Mouse (Mus musculus): ENCODE data around the gene Mapre3. TPM values are rescaled to one million over a fixed set of nuclear protein-coding genes. Genes with fewer than 3 reads are reported as not detected.

The Mapre3 gene
- polyA plus RNA-seq (2012; ENCODE audit: insufficient read depth, insufficient read length, missing spikeins) = 35.6 and 69.3 TPM in 2 replicates

DNA sequence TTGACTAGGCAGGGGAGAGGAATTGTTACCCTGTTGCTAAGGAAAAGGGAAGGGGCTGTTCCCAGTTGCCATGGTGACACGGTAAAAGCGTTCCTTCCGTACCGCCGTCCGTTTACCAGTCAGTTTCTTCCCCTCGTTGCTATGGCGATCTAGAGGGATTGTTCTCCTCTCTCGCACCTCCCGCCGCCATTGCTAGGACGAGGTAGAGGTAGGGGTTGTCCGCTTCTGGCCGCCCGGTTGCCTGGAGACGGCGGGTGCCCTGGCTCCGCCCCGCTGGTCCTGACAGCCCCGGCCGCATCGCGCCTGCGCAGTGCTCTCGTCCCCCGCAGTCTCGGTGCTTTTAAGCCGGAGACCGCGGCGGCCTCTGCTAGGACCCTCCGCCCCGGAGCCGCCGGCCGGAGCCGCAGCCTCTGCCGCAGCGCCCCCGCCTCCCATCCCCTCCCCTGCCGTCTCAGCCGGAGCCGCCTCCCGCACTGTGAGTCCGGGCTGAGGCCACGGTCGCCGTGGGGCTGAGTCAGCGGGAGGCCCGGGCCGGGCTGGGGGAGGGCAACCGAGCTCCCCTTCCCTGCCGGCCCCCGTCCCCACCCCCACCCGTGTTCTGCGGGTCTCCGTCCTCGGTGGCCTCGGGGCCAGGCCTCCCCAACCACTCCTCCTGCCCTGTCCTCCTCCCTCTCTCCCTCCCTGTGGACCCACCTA is at the start of gene Mapre3:
Gene Mapre3 (plus strand): TSS at position 218 of the 696 bp plus-strand sequence.
- Histone ChIP-seq H3K4me3 (ENCODE audit: insufficient read depth, low read depth, low read length) (peak within 1 kb of the TSS; percentile 59), H3K4me1 (ENCODE audit: control insufficient read depth, insufficient read depth, insufficient read length, low read length) (peaks cover 11% of the 10 kb centered on the region), H3K27ac (replicated peaks; ENCODE audit: low read depth, low read length) (0 out of 2 replicates have a peak within 1 kb of the TSS, but pooled peaks have one; percentile 23)

DNA sequence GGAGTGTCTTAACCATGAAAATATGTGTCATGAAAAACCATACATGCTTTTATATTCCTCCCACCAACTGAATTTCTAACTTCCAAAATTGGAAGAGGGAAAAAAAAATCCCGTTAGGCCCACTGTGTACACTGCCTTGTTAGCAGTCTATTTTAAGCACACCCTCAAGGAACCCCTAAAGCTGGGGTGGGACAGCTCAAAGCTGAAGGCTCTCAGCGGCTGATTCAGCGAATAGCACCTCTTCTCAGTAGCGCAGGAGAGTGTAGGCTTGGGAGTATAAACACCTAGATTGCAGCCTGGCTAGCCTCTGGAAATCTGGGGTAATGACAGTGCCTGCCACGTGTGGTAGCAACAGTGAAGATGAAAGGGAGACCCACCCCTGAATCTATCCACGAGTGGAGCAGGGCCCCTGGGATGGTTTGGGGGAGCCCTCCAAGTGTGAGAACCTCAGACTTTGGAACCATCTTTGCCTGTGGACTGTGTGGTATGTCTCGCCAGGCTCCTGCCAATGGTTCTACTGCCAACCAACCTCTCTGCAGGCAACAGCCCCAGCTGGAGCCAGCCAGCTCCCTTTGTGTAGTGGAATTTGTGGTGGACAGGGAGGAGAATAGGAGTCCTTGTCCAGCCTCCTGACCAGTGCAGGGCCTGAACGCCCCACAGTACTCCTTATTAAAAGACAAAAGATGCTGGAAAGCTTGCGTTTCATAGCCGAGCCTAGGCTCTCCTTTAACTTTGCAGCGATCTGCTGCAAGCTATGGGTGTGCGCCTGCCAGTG is 48.7 kb upstream of the Mapre3 start:
- Histone ChIP-seq H3K4me3 (ENCODE audit: insufficient read depth, low read depth, low read length) (no peak overlapping the region), H3K27ac (replicated peaks; ENCODE audit: low read depth, low read length) (no peak overlapping the region), H3K4me1 (ENCODE audit: control insufficient read depth, insufficient read depth, insufficient read length, low read length) (peaks cover 7% of the 10 kb centered on the region; the same call in 1 of the 2 replicates)

DNA sequence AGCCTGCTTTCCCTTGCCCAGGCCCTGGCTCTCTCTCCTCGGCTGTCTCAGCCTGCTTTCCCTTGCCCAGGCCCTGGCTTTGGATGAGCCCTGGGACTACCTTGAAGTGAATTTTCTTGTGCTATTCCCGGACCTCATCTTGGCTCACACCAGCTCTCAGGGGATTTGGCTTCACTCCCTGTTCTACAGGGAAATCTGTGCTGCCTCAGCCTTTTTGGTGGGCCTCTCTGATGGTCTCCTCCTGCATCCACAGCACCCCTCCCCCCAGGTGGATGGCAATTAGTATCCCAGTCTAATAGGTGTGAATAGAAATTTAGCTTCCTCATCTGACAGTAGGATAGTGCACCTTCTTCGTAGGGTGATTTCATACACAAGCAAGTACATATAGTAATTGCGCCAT is 46.4 kb upstream of the Mapre3 start:
- no peak overlapping the region for H3K4me3 ChIP-seq (ENCODE audit: insufficient read depth, low read depth, low read length)
- peaks cover 7% of the 10 kb centered on the region; the same call in 1 of the 2 replicates for H3K4me1 ChIP-seq (ENCODE audit: control insufficient read depth, insufficient read depth, insufficient read length, low read length)
- no peak overlapping the region for H3K27ac ChIP-seq (replicated peaks; ENCODE audit: low read depth, low read length)

DNA sequence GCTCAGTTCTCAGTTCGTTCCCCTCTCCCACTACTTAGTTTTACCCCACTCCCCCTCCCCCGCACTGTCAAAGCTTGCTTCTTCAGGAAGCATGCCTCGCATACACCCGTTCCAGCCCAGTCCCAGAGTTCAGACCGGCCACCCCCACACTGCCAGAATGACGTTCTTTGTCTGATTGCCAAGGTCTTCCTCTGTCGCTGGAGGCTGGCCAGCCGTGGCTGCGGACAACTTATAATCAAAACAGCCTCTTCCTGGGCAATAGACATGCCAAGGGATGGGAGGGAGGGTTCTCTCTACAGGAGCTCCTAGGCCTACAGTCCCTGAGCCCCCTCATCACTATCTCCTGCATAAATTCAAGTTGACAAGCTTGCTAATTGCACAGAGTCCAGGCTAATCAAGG is 45.8 kb upstream of the Mapre3 start:
- H3K4me3 ChIP-seq (ENCODE audit: insufficient read depth, low read depth, low read length) = no peak overlapping the region
- H3K4me1 ChIP-seq (ENCODE audit: control insufficient read depth, insufficient read depth, insufficient read length, low read length) = peaks cover 7% of the 10 kb centered on the region; the same call in 1 of the 2 replicates
- no peak overlapping the region for H3K27ac ChIP-seq (replicated peaks; ENCODE audit: low read depth, low read length)

DNA sequence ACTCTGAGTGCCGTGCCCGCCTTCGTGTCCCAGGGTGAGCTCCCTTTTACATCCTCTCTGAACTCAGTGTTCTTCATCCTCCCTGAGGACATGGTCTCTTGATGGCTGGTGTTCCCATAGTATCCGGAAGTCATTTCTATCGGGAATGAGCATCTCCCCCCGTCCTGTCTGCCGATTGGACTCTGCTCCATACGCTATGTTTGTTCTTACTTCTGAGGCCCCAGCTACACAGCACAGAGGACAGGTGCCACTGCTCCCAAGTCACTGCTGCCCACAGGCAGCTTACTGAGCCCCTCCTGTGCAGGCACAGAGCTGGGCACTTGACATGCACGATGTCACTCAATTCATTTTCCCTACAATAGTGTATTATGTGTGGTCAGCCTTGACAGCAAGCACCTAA is 45.4 kb upstream of the Mapre3 start:
- Histone ChIP-seq H3K4me3 (ENCODE audit: insufficient read depth, low read depth, low read length) (no peak overlapping the region), H3K4me1 (ENCODE audit: control insufficient read depth, insufficient read depth, insufficient read length, low read length) (peaks cover 7% of the 10 kb centered on the region; the same call in 1 of the 2 replicates), H3K27ac (replicated peaks; ENCODE audit: low read depth, low read length) (no peak overlapping the region)

DNA sequence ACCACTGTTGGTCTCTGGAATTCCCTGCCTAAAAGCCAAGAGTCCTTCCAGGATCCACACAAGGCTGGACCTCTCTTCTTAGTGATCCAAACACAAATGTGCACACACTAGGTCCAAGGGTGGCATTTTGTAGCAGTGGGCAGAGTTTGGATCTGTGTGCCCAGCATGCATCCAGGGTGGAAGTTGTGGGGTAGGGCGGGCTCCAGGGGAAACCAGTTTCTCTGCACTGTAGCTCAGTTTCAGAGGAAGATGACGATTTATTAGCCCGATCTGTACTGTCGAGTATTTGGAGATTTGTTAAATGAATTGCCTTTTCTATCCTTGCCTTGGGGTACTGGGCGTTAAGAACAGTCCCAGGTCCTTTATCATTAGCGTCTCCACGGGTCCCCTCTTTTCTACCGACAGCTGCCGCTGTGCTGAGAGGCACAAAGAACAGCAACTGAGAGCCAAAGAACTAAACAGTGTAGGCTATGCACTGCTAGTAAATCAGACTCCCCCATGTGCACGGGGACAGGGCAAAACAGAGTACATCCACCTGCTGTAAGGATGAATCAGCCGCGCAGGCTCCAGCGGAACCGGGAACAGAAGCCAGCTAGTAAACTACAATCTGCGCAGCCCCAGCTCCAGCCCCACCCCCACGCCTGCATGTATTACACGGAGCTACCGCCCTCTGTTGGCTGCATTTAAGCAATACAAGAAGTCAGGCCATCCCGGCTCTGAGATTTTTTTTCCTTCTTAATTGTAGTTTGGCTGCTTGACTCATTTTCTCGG is 39.7 kb upstream of the Mapre3 start:
- Histone ChIP-seq H3K4me1 (ENCODE audit: control insufficient read depth, insufficient read depth, insufficient read length, low read length) (no peaks in the 10 kb centered on the region), H3K4me3 (ENCODE audit: insufficient read depth, low read depth, low read length) (peak overlapping the region; percentile 15; the same call in 1 of the 2 replicates), H3K27ac (replicated peaks; ENCODE audit: low read depth, low read length) (no peak overlapping the region)

DNA sequence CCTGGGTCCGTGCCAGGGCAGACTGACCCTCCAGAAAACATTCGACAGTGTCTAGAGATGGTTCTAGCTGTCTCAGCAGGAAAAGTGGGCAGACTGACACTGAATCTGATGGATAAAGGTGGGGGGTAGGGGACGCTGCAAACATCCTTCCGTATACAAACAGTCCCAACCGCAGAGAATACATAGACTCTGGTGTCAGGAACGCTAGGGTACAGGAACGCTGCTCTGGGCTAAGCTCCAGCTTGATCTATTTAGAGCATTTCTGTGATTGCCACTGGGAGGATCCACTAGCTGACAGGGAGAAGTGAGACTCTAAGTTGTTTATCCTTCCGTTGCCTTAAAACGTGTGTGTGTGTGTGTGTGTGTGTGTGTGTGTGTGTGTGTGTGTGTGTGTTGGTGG is 33.7 kb upstream of the Mapre3 start:
- Histone ChIP-seq H3K4me3 (ENCODE audit: insufficient read depth, low read depth, low read length) (no peak overlapping the region), H3K27ac (replicated peaks; ENCODE audit: low read depth, low read length) (no peak overlapping the region), H3K4me1 (ENCODE audit: control insufficient read depth, insufficient read depth, insufficient read length, low read length) (no peaks in the 10 kb centered on the region)

DNA sequence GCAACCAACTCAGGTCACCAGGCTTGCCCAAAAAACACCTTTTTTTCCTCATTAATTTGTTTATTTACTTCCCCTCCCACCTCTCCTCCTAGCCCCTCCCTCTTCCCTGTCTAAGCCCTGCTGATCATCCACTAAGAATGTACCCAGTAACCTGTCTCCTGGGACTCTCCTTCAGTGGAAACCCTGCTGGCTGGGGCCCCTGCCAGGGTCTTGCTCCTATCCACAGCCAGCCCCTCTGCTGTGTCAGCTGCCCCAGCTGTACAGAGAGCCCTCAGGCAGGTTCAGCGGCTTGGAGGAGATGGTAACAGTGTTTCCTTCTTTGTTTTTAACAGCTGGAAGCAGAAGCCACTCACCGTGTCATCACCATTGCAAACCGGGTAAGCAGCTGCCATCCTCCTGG is 33.3 kb upstream of the Mapre3 start:
- no peaks in the 10 kb centered on the region for H3K4me1 ChIP-seq (ENCODE audit: control insufficient read depth, insufficient read depth, insufficient read length, low read length)
- H3K4me3 ChIP-seq (ENCODE audit: insufficient read depth, low read depth, low read length) = no peak overlapping the region
- H3K27ac ChIP-seq (replicated peaks; ENCODE audit: low read depth, low read length) = no peak overlapping the region

DNA sequence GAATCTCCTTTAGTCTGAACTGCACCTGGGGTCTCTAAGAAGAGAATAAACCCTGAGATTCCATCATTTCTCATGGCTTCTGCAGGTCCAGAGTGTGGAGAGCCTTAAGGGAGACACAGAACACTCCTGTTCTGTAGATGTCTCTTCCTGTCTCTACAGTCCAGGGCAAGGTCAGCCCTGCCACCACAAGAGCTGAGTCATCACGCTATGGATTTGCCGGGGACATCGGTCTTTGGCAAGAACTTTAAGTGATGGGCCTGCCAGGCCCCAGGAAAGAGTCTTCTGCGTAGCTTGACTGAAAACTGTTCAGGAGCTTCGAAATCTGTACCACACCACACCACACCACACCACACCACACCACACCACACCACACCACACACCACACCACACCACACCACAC is 27.1 kb upstream of the Mapre3 start:
- no peak overlapping the region for H3K4me3 ChIP-seq (ENCODE audit: insufficient read depth, low read depth, low read length)
- no peak overlapping the region for H3K27ac ChIP-seq (replicated peaks; ENCODE audit: low read depth, low read length)
- no peaks in the 10 kb centered on the region for H3K4me1 ChIP-seq (ENCODE audit: control insufficient read depth, insufficient read depth, insufficient read length, low read length)

DNA sequence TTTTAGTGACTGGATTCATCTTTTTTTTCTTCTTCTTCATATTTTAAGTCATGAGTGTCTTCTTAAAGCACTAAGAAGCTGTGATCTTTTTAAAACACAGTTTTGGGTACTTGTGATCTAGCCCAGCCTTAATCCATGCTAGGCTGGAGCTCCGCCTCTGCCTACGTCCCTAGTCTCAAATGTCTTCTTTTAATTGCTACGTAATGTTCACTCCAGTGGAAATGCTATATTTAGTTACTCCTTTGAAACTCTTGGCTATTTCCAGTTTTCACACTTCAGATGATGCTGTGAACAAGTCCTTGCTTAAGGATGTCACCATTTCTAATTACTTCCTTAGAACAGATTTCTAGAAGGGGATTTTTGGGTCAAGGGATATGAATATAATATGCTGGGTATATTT is 24.4 kb upstream of the Mapre3 start:
- H3K4me3 ChIP-seq (ENCODE audit: insufficient read depth, low read depth, low read length) = no peak overlapping the region
- no peak overlapping the region for H3K27ac ChIP-seq (replicated peaks; ENCODE audit: low read depth, low read length)
- H3K4me1 ChIP-seq (ENCODE audit: control insufficient read depth, insufficient read depth, insufficient read length, low read length) = no peaks in the 10 kb centered on the region

DNA sequence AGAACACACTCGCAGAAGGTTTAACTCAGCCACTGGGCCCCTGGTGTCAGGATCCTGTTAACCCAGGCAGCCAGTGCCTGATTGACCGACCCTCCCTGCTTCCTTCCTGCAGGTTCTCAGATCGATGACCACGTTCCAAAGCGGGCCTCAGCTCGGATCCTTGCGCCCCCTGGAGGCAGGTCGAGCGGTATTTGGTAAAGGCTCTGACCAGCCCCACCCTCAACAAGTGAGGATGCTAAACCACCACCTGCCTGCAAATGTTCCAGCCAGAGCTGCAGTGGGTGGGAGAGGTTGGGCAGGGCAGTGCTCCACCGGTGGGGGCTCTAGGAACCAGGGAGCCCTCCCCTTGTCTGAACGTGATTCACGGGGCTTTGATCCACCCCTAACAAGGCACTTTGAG is 18.3 kb upstream of the Mapre3 start:
- no peak overlapping the region for H3K27ac ChIP-seq (replicated peaks; ENCODE audit: low read depth, low read length)
- no peaks in the 10 kb centered on the region for H3K4me1 ChIP-seq (ENCODE audit: control insufficient read depth, insufficient read depth, insufficient read length, low read length)
- H3K4me3 ChIP-seq (ENCODE audit: insufficient read depth, low read depth, low read length) = no peak overlapping the region

DNA sequence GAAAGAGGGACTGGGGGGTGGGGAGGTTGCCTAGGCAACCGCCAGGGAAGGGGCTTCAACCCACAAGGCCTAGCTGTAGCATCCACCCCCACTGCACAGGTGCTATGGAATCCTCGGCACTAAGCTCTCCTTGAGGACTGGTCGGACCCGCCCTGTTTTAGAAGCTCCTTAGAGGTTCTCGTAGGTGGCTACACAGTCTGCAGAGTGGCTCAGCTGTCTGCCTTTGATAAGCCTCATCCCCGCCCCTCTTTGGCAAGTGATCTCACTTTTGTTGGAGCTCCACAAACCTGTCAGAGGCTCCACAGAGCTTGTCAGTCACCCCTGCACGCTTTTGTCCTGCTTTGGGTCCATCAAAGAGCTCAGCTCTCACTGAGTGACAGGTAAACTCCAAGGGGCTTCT is 17.0 kb upstream of the Mapre3 start:
- no peaks in the 10 kb centered on the region for H3K4me1 ChIP-seq (ENCODE audit: control insufficient read depth, insufficient read depth, insufficient read length, low read length)
- H3K4me3 ChIP-seq (ENCODE audit: insufficient read depth, low read depth, low read length) = no peak overlapping the region
- no peak overlapping the region for H3K27ac ChIP-seq (replicated peaks; ENCODE audit: low read depth, low read length)

DNA sequence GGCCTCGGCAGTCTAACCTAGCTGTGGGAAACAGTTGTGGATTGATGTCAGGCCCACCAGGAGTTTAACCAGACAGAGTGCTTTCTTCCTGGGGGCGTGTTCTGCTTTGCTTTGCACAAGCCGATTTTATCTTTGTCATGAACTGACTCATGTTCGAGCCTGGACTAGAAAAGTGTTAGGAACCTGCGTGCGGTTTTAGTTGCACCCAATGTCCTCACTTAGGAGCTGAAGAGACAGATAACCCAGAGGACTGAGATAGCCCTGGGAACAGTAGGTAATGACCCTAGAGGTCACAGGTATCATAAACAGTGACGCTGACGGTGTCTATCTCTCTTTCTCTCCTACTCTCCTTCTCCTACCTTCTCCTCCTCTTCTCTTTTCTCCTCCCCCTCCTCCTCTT is 16.5 kb upstream of the Mapre3 start:
- Histone ChIP-seq H3K4me3 (ENCODE audit: insufficient read depth, low read depth, low read length) (no peak overlapping the region), H3K27ac (replicated peaks; ENCODE audit: low read depth, low read length) (no peak overlapping the region), H3K4me1 (ENCODE audit: control insufficient read depth, insufficient read depth, insufficient read length, low read length) (no peaks in the 10 kb centered on the region)

DNA sequence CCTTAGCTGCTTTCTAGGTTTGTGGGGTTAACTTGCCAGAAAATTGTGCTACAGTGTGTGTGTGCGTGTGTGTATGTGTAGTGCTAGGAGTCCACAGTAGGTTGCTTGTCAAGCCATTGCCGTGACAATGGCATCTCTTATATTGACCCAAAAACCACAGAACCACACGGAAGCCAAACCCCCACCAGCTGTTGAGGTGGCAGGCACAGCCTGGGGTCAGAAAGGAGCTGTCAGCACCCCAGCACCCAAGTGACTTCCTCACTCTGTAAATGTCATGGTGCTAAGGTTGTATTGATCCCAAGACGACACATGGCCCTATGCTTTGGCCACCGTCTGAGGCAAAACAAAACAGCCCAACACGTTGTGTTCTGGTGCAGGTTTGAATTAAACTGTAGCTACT is 15.5 kb upstream of the Mapre3 start:
- H3K4me1 ChIP-seq (ENCODE audit: control insufficient read depth, insufficient read depth, insufficient read length, low read length) = no peaks in the 10 kb centered on the region
- H3K27ac ChIP-seq (replicated peaks; ENCODE audit: low read depth, low read length) = no peak overlapping the region
- no peak overlapping the region for H3K4me3 ChIP-seq (ENCODE audit: insufficient read depth, low read depth, low read length)

DNA sequence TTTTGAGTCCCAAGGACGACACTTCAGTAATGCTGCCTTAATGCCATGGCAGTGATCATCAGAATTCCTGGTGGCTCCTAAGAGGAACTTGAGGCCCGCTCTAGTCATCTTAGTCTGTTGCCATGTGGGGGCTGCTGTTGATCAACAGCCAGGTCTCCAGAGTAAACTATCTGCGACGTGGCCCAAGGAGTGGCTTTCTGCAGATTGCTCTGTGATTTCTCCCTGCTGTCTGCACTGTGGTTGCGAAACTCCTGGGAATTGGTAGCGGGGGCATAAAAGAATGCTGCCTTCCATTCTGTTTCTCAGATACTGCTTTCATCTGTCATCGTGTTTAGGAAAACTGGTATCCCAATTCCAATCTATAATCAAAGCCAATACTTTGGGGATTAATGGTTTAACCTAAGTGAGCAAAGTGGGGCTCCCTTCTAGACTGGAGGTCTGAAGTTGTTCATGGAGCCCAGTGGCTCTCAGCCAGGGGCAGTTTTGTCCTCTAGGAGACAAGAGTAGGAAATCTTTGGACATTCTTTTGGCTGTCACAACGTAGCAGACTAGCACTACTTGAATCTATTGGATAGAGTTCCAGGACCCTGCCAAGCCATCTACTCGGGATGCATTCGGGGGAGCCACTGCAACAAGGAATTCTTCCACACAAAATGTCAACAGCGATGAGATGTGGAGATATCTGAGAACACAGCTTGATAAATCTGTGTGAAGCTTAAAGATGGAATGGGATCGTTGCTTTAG is 11.5 kb upstream of the Mapre3 start:
- H3K4me1 ChIP-seq (ENCODE audit: control insufficient read depth, insufficient read depth, insufficient read length, low read length) = no peaks in the 10 kb centered on the region
- no peak overlapping the region for H3K4me3 ChIP-seq (ENCODE audit: insufficient read depth, low read depth, low read length)
- H3K27ac ChIP-seq (replicated peaks; ENCODE audit: low read depth, low read length) = no peak overlapping the region
